Mouse (Mus musculus): Measurements from ENCODE around the gene Slc39a13. TPM values are rescaled to one million over a fixed set of nuclear protein-coding genes. Genes with fewer than 3 reads are reported as not detected.
A peak's percentile ranks its signal among the peaks of the same experiment; 100 is the strongest.

The Slc39a13 gene
- 34.1 and 40.3 TPM in 2 replicates for total RNA-seq (2014; rRNA removed)
- 22.7 and 26.3 TPM in 2 replicates for polyA plus RNA-seq (2015; fragmentation: Nextera tagmentation; extraction: Ambion mirVana)

DNA sequence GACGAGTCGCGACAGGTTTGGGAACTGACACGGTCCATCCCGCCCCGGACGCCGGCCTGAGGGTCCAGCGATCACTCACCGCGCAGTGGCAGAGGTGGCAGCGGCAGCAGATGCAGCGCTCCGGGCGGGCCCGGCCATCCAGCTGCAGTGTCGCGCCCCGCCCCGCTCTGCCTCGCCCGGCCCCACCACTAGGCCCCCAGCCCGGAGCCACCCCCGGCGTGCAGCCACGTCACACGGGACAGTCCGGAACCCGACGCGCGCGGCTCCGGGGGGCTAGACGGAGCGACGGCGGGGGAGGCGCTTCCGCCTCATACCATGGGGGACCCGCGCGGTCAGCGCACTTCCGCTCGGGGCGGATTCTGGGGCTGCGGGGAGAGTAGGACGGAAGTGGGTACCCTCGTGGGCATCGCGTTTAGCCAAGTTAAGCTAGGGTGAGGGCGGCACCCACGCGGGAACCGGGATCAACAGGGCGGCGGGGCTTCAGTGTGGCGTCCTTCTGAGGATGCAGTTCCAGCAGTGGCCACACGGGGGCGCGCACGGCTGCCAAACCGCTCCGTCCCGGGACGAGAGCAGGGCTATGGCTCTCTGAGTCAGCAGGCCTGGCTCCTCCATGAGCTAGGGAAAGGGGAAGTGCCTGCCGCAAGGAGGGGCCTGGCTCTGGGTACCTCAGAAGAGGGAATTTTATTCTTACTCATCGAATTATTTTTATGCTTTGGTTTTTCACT, at the start of gene Slc39a13:
Gene Slc39a13, minus strand, starts transcription at position 342 of the 725 bp plus-strand sequence.
- Histone ChIP-seq H3K27ac (ENCODE audit: low read depth, low read length) (peak within 1 kb of the TSS; percentile 82), H3K36me3 (ENCODE audit: insufficient read depth, low read length) (peaks cover 4% of the 10 kb centered on the region; the same call in 1 of the 2 replicates), H3K4me3 (ENCODE audit: low read depth, low read length) (peak within 1 kb of the TSS; percentile 75), H3K4me1 (ENCODE audit: insufficient read depth, low read length) (peaks cover 11% of the 10 kb centered on the region), H3K9ac (replicated peaks; ENCODE audit: low read length, poor library complexity, severe bottlenecking) (peak within 1 kb of the TSS; percentile 76), H3K9me3 (ENCODE audit: low read length) (no peaks in the 10 kb centered on the region), H3K27me3 (ENCODE audit: insufficient read depth, low read length) (no peaks in the 10 kb centered on the region), H3K4me2 (ENCODE audit: low read depth, low read length, poor library complexity, severe bottlenecking) (peak within 1 kb of the TSS; percentile 92)
- TF ChIP-seq CTCF (IDR thresholded peaks at IDR 0.05) = peak; percentile 99
- WGBS = under 1% methylated on average over 63 of the region's 69 CpGs
- DNase-seq (ENCODE audit: low spot score) (peak; percentile 97), ATAC-seq (ENCODE audit: low FRiP score) (peak; percentile 96)

DNA sequence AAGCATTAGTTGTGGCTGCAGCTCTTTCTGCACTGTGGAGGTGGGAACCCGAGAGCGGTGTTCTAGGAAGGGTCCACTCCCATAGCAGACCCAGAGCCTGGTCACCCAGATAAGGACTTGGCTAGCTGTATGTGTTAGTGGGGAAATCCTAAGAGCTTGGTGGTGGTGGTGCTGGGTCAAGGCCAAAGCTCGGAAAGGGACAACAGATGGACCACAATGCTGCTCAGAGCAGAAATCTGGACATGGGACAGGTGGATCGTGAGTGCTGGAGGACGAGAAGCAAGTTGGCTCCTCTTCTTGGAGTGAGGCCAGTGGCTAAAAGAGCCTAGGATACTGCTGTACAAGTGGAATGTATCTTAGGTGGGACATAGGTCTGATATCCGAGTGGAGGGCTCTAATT, 49.3 kb upstream of the Slc39a13 start:
- Histone ChIP-seq H3K4me1 (ENCODE audit: insufficient read depth, low read length) (0 out of 2 replicates have a peak, but pooled peaks cover 3% of the 10 kb centered on the region), H3K9me3 (ENCODE audit: low read length) (no peaks in the 10 kb centered on the region), H3K27ac (ENCODE audit: low read depth, low read length) (no peak overlapping the region), H3K4me2 (ENCODE audit: low read depth, low read length, poor library complexity, severe bottlenecking) (no peak overlapping the region), H3K4me3 (ENCODE audit: low read depth, low read length) (no peak overlapping the region), H3K9ac (replicated peaks; ENCODE audit: low read length, poor library complexity, severe bottlenecking) (no peak overlapping the region), H3K27me3 (ENCODE audit: insufficient read depth, low read length) (no peaks in the 10 kb centered on the region), H3K36me3 (ENCODE audit: insufficient read depth, low read length) (no peaks in the 10 kb centered on the region)
- DNase-seq (ENCODE audit: low spot score) = no peak
- no peak for ATAC-seq (ENCODE audit: low FRiP score)
- TF ChIP-seq CTCF (IDR thresholded peaks at IDR 0.05) = no peak
- 83% methylated on average over 6 of the region's 6 CpGs for WGBS

DNA sequence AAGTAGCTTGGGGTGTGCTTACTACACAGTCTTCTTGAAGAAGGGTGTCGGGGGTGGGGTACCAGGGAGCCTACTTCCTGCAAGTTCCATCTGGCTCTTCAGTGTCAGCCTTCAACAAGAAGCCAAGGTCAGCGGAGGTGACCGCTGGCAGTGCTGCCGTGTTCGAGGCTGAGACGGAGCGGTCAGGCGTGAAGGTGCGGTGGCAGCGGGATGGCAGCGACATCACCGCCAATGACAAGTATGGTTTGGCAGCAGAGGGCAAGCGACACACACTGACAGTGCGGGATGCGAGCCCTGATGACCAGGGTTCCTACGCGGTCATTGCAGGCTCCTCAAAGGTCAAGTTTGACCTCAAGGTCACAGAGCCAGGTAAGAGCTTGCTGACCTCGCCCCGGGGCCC, 48.8 kb upstream of the Slc39a13 start:
- no peaks in the 10 kb centered on the region for H3K9me3 ChIP-seq (ENCODE audit: low read length)
- DNase-seq (ENCODE audit: low spot score) (no peak), ATAC-seq (ENCODE audit: low FRiP score) (no peak)
- H3K4me2 ChIP-seq (ENCODE audit: low read depth, low read length, poor library complexity, severe bottlenecking) = no peak overlapping the region
- no peak overlapping the region for H3K4me3 ChIP-seq (ENCODE audit: low read depth, low read length)
- no peak overlapping the region for H3K9ac ChIP-seq (replicated peaks; ENCODE audit: low read length, poor library complexity, severe bottlenecking)
- no peak for TF ChIP-seq CTCF (IDR thresholded peaks at IDR 0.05)
- 87% methylated on average over 19 of the region's 19 CpGs for WGBS
- H3K27ac ChIP-seq (ENCODE audit: low read depth, low read length) = no peak overlapping the region
- no peaks in the 10 kb centered on the region for H3K27me3 ChIP-seq (ENCODE audit: insufficient read depth, low read length)
- H3K4me1 ChIP-seq (ENCODE audit: insufficient read depth, low read length) = 0 out of 2 replicates have a peak, but pooled peaks cover 3% of the 10 kb centered on the region
- H3K36me3 ChIP-seq (ENCODE audit: insufficient read depth, low read length) = no peaks in the 10 kb centered on the region

DNA sequence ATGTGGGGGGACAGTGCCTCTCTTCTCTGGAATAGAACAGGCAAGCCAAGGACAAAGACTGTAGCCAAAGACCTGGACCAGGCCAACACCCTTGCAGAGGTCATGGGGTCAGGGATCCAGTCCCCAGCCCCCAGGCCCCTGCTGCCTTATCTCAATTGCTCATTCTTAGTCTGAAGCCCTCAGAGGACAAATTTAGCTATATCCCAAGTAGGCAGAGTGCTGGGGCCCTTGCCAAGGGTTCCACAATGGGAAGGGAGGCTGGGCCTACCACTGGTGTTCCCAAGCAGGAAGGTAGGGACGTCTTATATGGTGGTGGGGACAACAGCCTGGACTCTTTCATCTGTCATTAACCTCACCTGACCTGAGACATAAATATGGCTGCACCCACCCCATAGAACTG, 48.4 kb upstream of the Slc39a13 start:
- H3K4me2 ChIP-seq (ENCODE audit: low read depth, low read length, poor library complexity, severe bottlenecking) = no peak overlapping the region
- H3K9me3 ChIP-seq (ENCODE audit: low read length) = no peaks in the 10 kb centered on the region
- H3K27ac ChIP-seq (ENCODE audit: low read depth, low read length) = no peak overlapping the region
- no peaks in the 10 kb centered on the region for H3K27me3 ChIP-seq (ENCODE audit: insufficient read depth, low read length)
- TF ChIP-seq CTCF (IDR thresholded peaks at IDR 0.05) = no peak
- whole genome bisulfite sequencing = 83% methylated on average over 1 of the region's 1 CpGs
- no peak for ATAC-seq (ENCODE audit: low FRiP score)
- no peaks in the 10 kb centered on the region for H3K36me3 ChIP-seq (ENCODE audit: insufficient read depth, low read length)
- no peak for DNase-seq (ENCODE audit: low spot score)
- H3K9ac ChIP-seq (replicated peaks; ENCODE audit: low read length, poor library complexity, severe bottlenecking) = no peak overlapping the region
- H3K4me1 ChIP-seq (ENCODE audit: insufficient read depth, low read length) = 0 out of 2 replicates have a peak, but pooled peaks cover 3% of the 10 kb centered on the region
- no peak overlapping the region for H3K4me3 ChIP-seq (ENCODE audit: low read depth, low read length)

DNA sequence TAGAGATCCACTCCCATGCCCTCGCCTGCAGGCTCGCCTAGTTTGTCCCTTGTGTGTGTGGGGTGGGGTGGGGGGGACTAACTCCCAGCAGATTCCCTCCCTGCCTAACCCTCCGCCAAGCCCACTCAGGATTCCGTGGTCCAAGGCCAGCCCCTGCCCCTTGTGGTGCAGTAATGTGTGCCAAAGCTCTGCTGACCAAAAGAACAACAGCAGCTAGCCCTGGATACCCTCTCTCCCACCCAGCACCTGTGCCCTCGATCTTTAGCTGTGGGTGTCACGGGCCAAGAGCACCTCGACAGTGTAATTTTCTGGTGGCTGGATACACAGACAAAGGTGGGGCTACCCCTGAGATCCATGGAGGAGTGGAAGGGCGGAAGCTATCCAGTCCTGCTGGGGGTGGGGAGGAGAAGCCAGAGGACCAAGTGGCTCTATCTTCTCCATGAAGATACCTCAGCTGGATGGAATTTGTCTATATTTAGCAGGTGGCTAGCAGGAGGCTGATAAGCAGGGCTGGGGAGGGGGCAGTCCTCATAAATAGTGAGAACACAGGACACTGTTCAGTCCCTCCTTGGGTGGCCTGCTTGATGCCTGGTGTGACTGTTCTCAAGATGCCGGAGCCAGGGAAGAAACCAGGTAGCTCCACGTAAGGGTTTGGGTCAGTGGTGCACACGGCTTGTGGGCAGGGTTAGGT, 47.5 kb upstream of the Slc39a13 start, which contains the start of gene Mybpc3:
Gene Mybpc3, plus strand, starts transcription at position 560 of the 691 bp plus-strand sequence.
- no peak within 1 kb of the TSS for H3K27ac ChIP-seq (ENCODE audit: low read depth, low read length)
- no peak within 1 kb of the TSS for H3K4me3 ChIP-seq (ENCODE audit: low read depth, low read length)
- no peak within 1 kb of the TSS for H3K4me2 ChIP-seq (ENCODE audit: low read depth, low read length, poor library complexity, severe bottlenecking)
- no peak for TF ChIP-seq CTCF (IDR thresholded peaks at IDR 0.05)
- ATAC-seq (ENCODE audit: low FRiP score) (no peak), DNase-seq (ENCODE audit: low spot score) (no peak)
- H3K9ac ChIP-seq (replicated peaks; ENCODE audit: low read length, poor library complexity, severe bottlenecking) = no peak within 1 kb of the TSS
- WGBS = 78% methylated on average over 11 of the region's 11 CpGs
- H3K4me1 ChIP-seq (ENCODE audit: insufficient read depth, low read length) = 0 out of 2 replicates have a peak, but pooled peaks cover 3% of the 10 kb centered on the region
- no peaks in the 10 kb centered on the region for H3K27me3 ChIP-seq (ENCODE audit: insufficient read depth, low read length)
- no peaks in the 10 kb centered on the region for H3K36me3 ChIP-seq (ENCODE audit: insufficient read depth, low read length)
- H3K9me3 ChIP-seq (ENCODE audit: low read length) = no peaks in the 10 kb centered on the region

DNA sequence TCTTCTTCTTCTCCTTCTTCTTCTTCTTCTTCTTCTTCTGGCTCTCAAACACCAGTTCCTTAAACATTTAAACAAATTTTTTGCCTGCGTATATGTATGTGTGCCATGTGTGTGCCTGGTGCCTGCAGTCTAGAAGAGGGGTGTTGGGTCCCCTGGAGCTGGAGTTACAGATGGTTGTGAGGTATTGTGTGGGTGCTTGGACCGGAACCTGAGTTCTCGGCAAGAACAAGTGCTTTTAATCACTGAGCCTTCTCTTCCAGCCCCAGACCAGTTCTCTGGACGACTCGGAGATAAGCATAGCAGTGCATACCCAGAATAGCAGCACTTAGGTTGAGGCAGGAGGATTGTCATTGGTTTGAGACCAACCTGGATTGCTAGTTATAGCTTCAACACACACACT, 46.6 kb upstream of the Slc39a13 start:
- WGBS = 77% methylated on average over 5 of the region's 5 CpGs
- 0 out of 2 replicates have a peak, but pooled peaks cover 3% of the 10 kb centered on the region for H3K4me1 ChIP-seq (ENCODE audit: insufficient read depth, low read length)
- no peaks in the 10 kb centered on the region for H3K27me3 ChIP-seq (ENCODE audit: insufficient read depth, low read length)
- no peak overlapping the region for H3K27ac ChIP-seq (ENCODE audit: low read depth, low read length)
- H3K9ac ChIP-seq (replicated peaks; ENCODE audit: low read length, poor library complexity, severe bottlenecking) = no peak overlapping the region
- DNase-seq (ENCODE audit: low spot score) = no peak
- TF ChIP-seq CTCF (IDR thresholded peaks at IDR 0.05) = no peak
- H3K4me2 ChIP-seq (ENCODE audit: low read depth, low read length, poor library complexity, severe bottlenecking) = no peak overlapping the region
- no peaks in the 10 kb centered on the region for H3K36me3 ChIP-seq (ENCODE audit: insufficient read depth, low read length)
- H3K9me3 ChIP-seq (ENCODE audit: low read length) = no peaks in the 10 kb centered on the region
- ATAC-seq (ENCODE audit: low FRiP score) = no peak
- H3K4me3 ChIP-seq (ENCODE audit: low read depth, low read length) = no peak overlapping the region
